Mouse (Mus musculus): ENCODE data around the gene Ddit4. TPM values are rescaled to one million over a fixed set of nuclear protein-coding genes. Genes with fewer than 3 reads are reported as not detected.
"Not testable (repeated sequence)": the region's sequence is repeated elsewhere in the genome, so short reads cannot be mapped to it uniquely, and the experiment has no call there.

Ddit4 gene
- 2.5 and 3.0 TPM in 2 replicates for polyA plus RNA-seq (2014; fragmentation: Nextera tagmentation; extraction: Ambion mirVana)

- no peaks in the 10 kb centered on the region for H3K27me3 ChIP-seq (ENCODE audit: control insufficient read depth, insufficient read depth, low read length)
Observed at GRCm38 (mm10) chr10:59951211-59952151, at the start of gene Ddit4. Gene Ddit4 (minus strand): TSS chr10:59951834.

GRCm38 (mm10) chr10:59999057-59999456, 47.4 kb upstream of the Ddit4 start:
- Histone ChIP-seq H3K4me2 (replicated peaks; ENCODE audit: low read depth, low read length) (no peak overlapping the region), H3K9me3 (ENCODE audit: control insufficient read depth, low read depth, low read length) (no peaks in the 10 kb centered on the region), H3K36me3 (ENCODE audit: control insufficient read depth, insufficient read depth, low read length) (peaks cover 21% of the 10 kb centered on the region), H3K4me1 (ENCODE audit: control insufficient read depth, insufficient read depth, low read length) (peaks cover 10% of the 10 kb centered on the region), H3K27me3 (ENCODE audit: control insufficient read depth, insufficient read depth, low read length) (no peaks in the 10 kb centered on the region), H3K4me3 (ENCODE audit: low read depth, low read length) (no peak overlapping the region), H3K27ac (ENCODE audit: low read length) (no peak overlapping the region), H3K9ac (replicated peaks; ENCODE audit: low read depth, low read length) (no peak overlapping the region)
- ATAC-seq (ENCODE audit: insufficient number of reproducible peaks, insufficient read depth, low FRiP score, low read depth) = no peak
- 88% methylated on average over 3 of the region's 3 CpGs for WGBS

More at GRCm38 (mm10) chr10:59951211-59952151, at the start of gene Ddit4:
- peak within 1 kb of the TSS; percentile 97 for H3K4me3 ChIP-seq (ENCODE audit: low read depth, low read length)
- WGBS = under 1% methylated on average over 76 of the region's 76 CpGs
- H3K4me2 ChIP-seq (replicated peaks; ENCODE audit: low read depth, low read length) = peak within 1 kb of the TSS; percentile 91
- peak within 1 kb of the TSS; percentile 90 for H3K9ac ChIP-seq (replicated peaks; ENCODE audit: low read depth, low read length)
- H3K27ac ChIP-seq (ENCODE audit: low read length) = peak within 1 kb of the TSS; percentile 93
- ATAC-seq (ENCODE audit: insufficient number of reproducible peaks, insufficient read depth, low FRiP score, low read depth) = peak; percentile 98
- H3K9me3 ChIP-seq (ENCODE audit: control insufficient read depth, low read depth, low read length) = no peaks in the 10 kb centered on the region
- H3K36me3 ChIP-seq (ENCODE audit: control insufficient read depth, insufficient read depth, low read length) = no peaks in the 10 kb centered on the region
- H3K4me1 ChIP-seq (ENCODE audit: control insufficient read depth, insufficient read depth, low read length) = peaks cover 21% of the 10 kb centered on the region

DNA sequence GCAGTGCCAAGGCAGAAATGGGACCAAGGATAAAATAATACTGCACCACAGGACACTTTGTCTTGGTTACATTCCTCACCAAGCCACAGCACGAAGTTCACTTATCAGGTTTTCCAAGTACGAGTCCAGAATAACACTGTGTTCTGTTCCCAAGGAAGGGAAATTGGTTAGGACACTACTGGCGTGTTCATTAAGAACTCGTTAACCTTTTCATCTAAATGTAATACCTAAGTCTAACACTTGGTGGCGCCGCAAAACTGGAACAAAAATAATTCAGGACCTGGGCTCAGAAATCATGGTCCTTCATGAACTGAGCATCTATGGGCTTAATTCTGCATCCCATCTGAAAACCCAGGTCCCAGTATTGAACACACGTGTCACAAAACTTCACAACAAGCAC, 46.0 kb upstream of the Ddit4 start:
- peaks cover 21% of the 10 kb centered on the region for H3K36me3 ChIP-seq (ENCODE audit: control insufficient read depth, insufficient read depth, low read length)
- no peak overlapping the region for H3K27ac ChIP-seq (ENCODE audit: low read length)
- H3K9me3 ChIP-seq (ENCODE audit: control insufficient read depth, low read depth, low read length) = no peaks in the 10 kb centered on the region
- ATAC-seq (ENCODE audit: insufficient number of reproducible peaks, insufficient read depth, low FRiP score, low read depth) = no peak
- H3K27me3 ChIP-seq (ENCODE audit: control insufficient read depth, insufficient read depth, low read length) = no peaks in the 10 kb centered on the region
- 21% methylated on average over 7 of the region's 7 CpGs for WGBS
- H3K9ac ChIP-seq (replicated peaks; ENCODE audit: low read depth, low read length) = no peak overlapping the region
- H3K4me1 ChIP-seq (ENCODE audit: control insufficient read depth, insufficient read depth, low read length) = peaks cover 6% of the 10 kb centered on the region
- no peak overlapping the region for H3K4me2 ChIP-seq (replicated peaks; ENCODE audit: low read depth, low read length)
- no peak overlapping the region for H3K4me3 ChIP-seq (ENCODE audit: low read depth, low read length)

GRCm38 (mm10) chr10:59995889-59996288, 44.3 kb upstream of the Ddit4 start:
- Histone ChIP-seq H3K4me2 (replicated peaks; ENCODE audit: low read depth, low read length) (no peak overlapping the region), H3K4me3 (ENCODE audit: low read depth, low read length) (no peak overlapping the region), H3K4me1 (ENCODE audit: control insufficient read depth, insufficient read depth, low read length) (no peaks in the 10 kb centered on the region), H3K9me3 (ENCODE audit: control insufficient read depth, low read depth, low read length) (no peaks in the 10 kb centered on the region), H3K36me3 (ENCODE audit: control insufficient read depth, insufficient read depth, low read length) (peaks cover 24% of the 10 kb centered on the region), H3K9ac (replicated peaks; ENCODE audit: low read depth, low read length) (no peak overlapping the region), H3K27ac (ENCODE audit: low read length) (no peak overlapping the region), H3K27me3 (ENCODE audit: control insufficient read depth, insufficient read depth, low read length) (no peaks in the 10 kb centered on the region)
- no peak for ATAC-seq (ENCODE audit: insufficient number of reproducible peaks, insufficient read depth, low FRiP score, low read depth)
- 94% methylated on average over 6 of the region's 6 CpGs for WGBS

DNA sequence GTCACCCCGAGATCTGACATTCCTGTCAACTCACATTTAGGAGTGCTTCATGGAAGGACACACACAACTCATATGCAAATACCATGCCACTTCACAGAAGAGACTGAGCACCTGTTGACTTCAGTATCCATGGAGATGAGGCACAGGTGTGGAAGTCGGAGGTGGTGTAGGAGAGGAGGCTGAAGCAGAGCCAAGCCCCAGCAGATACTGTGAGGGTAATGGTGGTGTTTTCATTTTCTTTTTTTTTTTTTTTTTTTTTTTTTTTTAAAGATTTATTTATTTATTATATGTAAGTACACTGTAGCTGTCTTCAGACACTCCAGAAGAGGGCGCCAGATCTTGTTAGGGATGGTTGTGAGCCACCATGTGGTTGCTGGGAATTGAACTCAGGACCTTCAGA, 42.2 kb upstream of the Ddit4 start:
- H3K36me3 ChIP-seq (ENCODE audit: control insufficient read depth, insufficient read depth, low read length) = peaks cover 45% of the 10 kb centered on the region
- not testable (repeated sequence) for H3K9ac ChIP-seq (replicated peaks; ENCODE audit: low read depth, low read length); H3K4me2 ChIP-seq (replicated peaks; ENCODE audit: low read depth, low read length); H3K27me3 ChIP-seq (ENCODE audit: control insufficient read depth, insufficient read depth, low read length); H3K4me3 ChIP-seq (ENCODE audit: low read depth, low read length); ATAC-seq (ENCODE audit: insufficient number of reproducible peaks, insufficient read depth, low FRiP score, low read depth); H3K4me1 ChIP-seq (ENCODE audit: control insufficient read depth, insufficient read depth, low read length); H3K27ac ChIP-seq (ENCODE audit: low read length); H3K9me3 ChIP-seq (ENCODE audit: control insufficient read depth, low read depth, low read length)
- 81% methylated on average over 2 of the region's 3 CpGs for WGBS

GRCm38 (mm10) chr10:59992024-59992423, 40.4 kb upstream of the Ddit4 start:
- Histone ChIP-seq H3K27ac (ENCODE audit: low read length) (no peak overlapping the region), H3K9ac (replicated peaks; ENCODE audit: low read depth, low read length) (no peak overlapping the region), H3K4me3 (ENCODE audit: low read depth, low read length) (no peak overlapping the region), H3K27me3 (ENCODE audit: control insufficient read depth, insufficient read depth, low read length) (no peaks in the 10 kb centered on the region), H3K9me3 (ENCODE audit: control insufficient read depth, low read depth, low read length) (no peaks in the 10 kb centered on the region), H3K4me2 (replicated peaks; ENCODE audit: low read depth, low read length) (no peak overlapping the region), H3K4me1 (ENCODE audit: control insufficient read depth, insufficient read depth, low read length) (no peaks in the 10 kb centered on the region), H3K36me3 (ENCODE audit: control insufficient read depth, insufficient read depth, low read length) (peaks cover 60% of the 10 kb centered on the region)
- ATAC-seq (ENCODE audit: insufficient number of reproducible peaks, insufficient read depth, low FRiP score, low read depth) = no peak
- WGBS = 79% methylated on average over 8 of the region's 8 CpGs

- Histone ChIP-seq H3K4me3 (ENCODE audit: low read depth, low read length) (no peak overlapping the region), H3K27ac (ENCODE audit: low read length) (no peak overlapping the region), H3K36me3 (ENCODE audit: control insufficient read depth, insufficient read depth, low read length) (peaks cover 58% of the 10 kb centered on the region), H3K9me3 (ENCODE audit: control insufficient read depth, low read depth, low read length) (no peaks in the 10 kb centered on the region), H3K4me2 (replicated peaks; ENCODE audit: low read depth, low read length) (no peak overlapping the region), H3K4me1 (ENCODE audit: control insufficient read depth, insufficient read depth, low read length) (no peaks in the 10 kb centered on the region), H3K9ac (replicated peaks; ENCODE audit: low read depth, low read length) (no peak overlapping the region), H3K27me3 (ENCODE audit: control insufficient read depth, insufficient read depth, low read length) (no peaks in the 10 kb centered on the region)
- WGBS = 68% methylated on average over 9 of the region's 9 CpGs
- ATAC-seq (ENCODE audit: insufficient number of reproducible peaks, insufficient read depth, low FRiP score, low read depth) = no peak
Observed at GRCm38 (mm10) chr10:59991262-59991880, 39.7 kb upstream of the Ddit4 start.

- no peak overlapping the region for H3K4me3 ChIP-seq (ENCODE audit: low read depth, low read length)
- ATAC-seq (ENCODE audit: insufficient number of reproducible peaks, insufficient read depth, low FRiP score, low read depth) = no peak
- H3K4me1 ChIP-seq (ENCODE audit: control insufficient read depth, insufficient read depth, low read length) = no peaks in the 10 kb centered on the region
- H3K9ac ChIP-seq (replicated peaks; ENCODE audit: low read depth, low read length) = no peak overlapping the region
- 97% methylated on average over 9 of the region's 9 CpGs for WGBS
- no peaks in the 10 kb centered on the region for H3K9me3 ChIP-seq (ENCODE audit: control insufficient read depth, low read depth, low read length)
- H3K27ac ChIP-seq (ENCODE audit: low read length) = no peak overlapping the region
- no peaks in the 10 kb centered on the region for H3K27me3 ChIP-seq (ENCODE audit: control insufficient read depth, insufficient read depth, low read length)
- no peak overlapping the region for H3K4me2 ChIP-seq (replicated peaks; ENCODE audit: low read depth, low read length)
- H3K36me3 ChIP-seq (ENCODE audit: control insufficient read depth, insufficient read depth, low read length) = peaks cover 48% of the 10 kb centered on the region
Observed at GRCm38 (mm10) chr10:59990393-59990792, 38.8 kb upstream of the Ddit4 start.
